Mouse (Mus musculus): ENCODE results near the gene Lrrc74a. TPM values are rescaled to one million over a fixed set of nuclear protein-coding genes. Genes with fewer than 3 reads are reported as not detected.

Gene Lrrc74a
- polyA plus RNA-seq, 1 experiment from 2014 or later, result not detected

- Histone ChIP-seq H3K9me3 (ENCODE audit: control insufficient read depth, low read length) (no peaks in the 10 kb centered on the region), H3K27me3 (ENCODE audit: control insufficient read depth, insufficient read depth, low read depth, low read length) (no peaks in the 10 kb centered on the region), H3K36me3 (ENCODE audit: control insufficient read depth, insufficient read depth, low read length) (no peaks in the 10 kb centered on the region), H3K9ac (ENCODE audit: low read length) (peak overlapping the region; percentile 17; the same call in 1 of the 2 replicates), H3K27ac (ENCODE audit: low read length) (peak overlapping the region; percentile 32), H3K4me3 (ENCODE audit: low read length) (no peak overlapping the region), H3K4me2 (ENCODE audit: low read depth, low read length) (no peak overlapping the region), H3K4me1 (replicated peaks; ENCODE audit: control insufficient read depth, insufficient read depth, low read length) (peaks cover 15% of the 10 kb centered on the region)
- peak; percentile 43; the same call in 1 of the 2 replicates for ATAC-seq (ENCODE audit: low read depth)
- 54% methylated on average over 7 of the region's 7 CpGs for WGBS
Measured at GRCm38 (mm10) chr12:86775561-86776280, 41.6 kb downstream of the Lrrc74a start.

- no peak overlapping the region for H3K4me3 ChIP-seq (ENCODE audit: low read length)
- 70% methylated on average over 7 of the region's 7 CpGs for WGBS
- H3K4me1 ChIP-seq (replicated peaks; ENCODE audit: control insufficient read depth, insufficient read depth, low read length), result peaks cover 13% of the 10 kb centered on the region
- no peak overlapping the region for H3K4me2 ChIP-seq (ENCODE audit: low read depth, low read length)
- no peak overlapping the region; the same call in 1 of the 2 replicates for H3K9ac ChIP-seq (ENCODE audit: low read length)
- H3K27me3 ChIP-seq (ENCODE audit: control insufficient read depth, insufficient read depth, low read depth, low read length), result no peaks in the 10 kb centered on the region
- no peaks in the 10 kb centered on the region for H3K36me3 ChIP-seq (ENCODE audit: control insufficient read depth, insufficient read depth, low read length)
- H3K9me3 ChIP-seq (ENCODE audit: control insufficient read depth, low read length), result no peaks in the 10 kb centered on the region
- peak overlapping the region; percentile 32; the same call in 1 of the 2 replicates for H3K27ac ChIP-seq (ENCODE audit: low read length)
- ATAC-seq (ENCODE audit: low read depth), result no peak
Measured at GRCm38 (mm10) chr12:86776341-86776860, 42.2 kb downstream of the Lrrc74a start.

- H3K9ac ChIP-seq (ENCODE audit: low read length), result no peak overlapping the region
- no peaks in the 10 kb centered on the region for H3K9me3 ChIP-seq (ENCODE audit: control insufficient read depth, low read length)
- H3K4me2 ChIP-seq (ENCODE audit: low read depth, low read length), result no peak overlapping the region
- WGBS, result 87% methylated on average over 4 of the region's 4 CpGs
- no peaks in the 10 kb centered on the region for H3K27me3 ChIP-seq (ENCODE audit: control insufficient read depth, insufficient read depth, low read depth, low read length)
- peaks cover 8% of the 10 kb centered on the region for H3K4me1 ChIP-seq (replicated peaks; ENCODE audit: control insufficient read depth, insufficient read depth, low read length)
- H3K36me3 ChIP-seq (ENCODE audit: control insufficient read depth, insufficient read depth, low read length), result no peaks in the 10 kb centered on the region
- H3K27ac ChIP-seq (ENCODE audit: low read length), result no peak overlapping the region
- H3K4me3 ChIP-seq (ENCODE audit: low read length), result no peak overlapping the region
- no peak for ATAC-seq (ENCODE audit: low read depth)
Measured at GRCm38 (mm10) chr12:86778531-86778930, 44.4 kb downstream of the Lrrc74a start.

- Histone ChIP-seq H3K4me3 (ENCODE audit: low read length) (no peak overlapping the region), H3K4me2 (ENCODE audit: low read depth, low read length) (no peak overlapping the region), H3K4me1 (replicated peaks; ENCODE audit: control insufficient read depth, insufficient read depth, low read length) (peaks cover 8% of the 10 kb centered on the region), H3K9me3 (ENCODE audit: control insufficient read depth, low read length) (no peaks in the 10 kb centered on the region), H3K27me3 (ENCODE audit: control insufficient read depth, insufficient read depth, low read depth, low read length) (no peaks in the 10 kb centered on the region), H3K9ac (ENCODE audit: low read length) (no peak overlapping the region), H3K27ac (ENCODE audit: low read length) (no peak overlapping the region), H3K36me3 (ENCODE audit: control insufficient read depth, insufficient read depth, low read length) (no peaks in the 10 kb centered on the region)
- ATAC-seq (ENCODE audit: low read depth), result no peak
- 59% methylated on average over 11 of the region's 11 CpGs for WGBS
Measured at GRCm38 (mm10) chr12:86779206-86779989, 45.2 kb downstream of the Lrrc74a start.

- no peaks in the 10 kb centered on the region for H3K9me3 ChIP-seq (ENCODE audit: control insufficient read depth, low read length)
- no peak overlapping the region for H3K4me2 ChIP-seq (ENCODE audit: low read depth, low read length)
- no peak overlapping the region for H3K9ac ChIP-seq (ENCODE audit: low read length)
- no peaks in the 10 kb centered on the region for H3K27me3 ChIP-seq (ENCODE audit: control insufficient read depth, insufficient read depth, low read depth, low read length)
- peak; percentile 39; the same call in 1 of the 2 replicates for ATAC-seq (ENCODE audit: low read depth)
- no peak overlapping the region for H3K27ac ChIP-seq (ENCODE audit: low read length)
- no peaks in the 10 kb centered on the region for H3K36me3 ChIP-seq (ENCODE audit: control insufficient read depth, insufficient read depth, low read length)
- H3K4me3 ChIP-seq (ENCODE audit: low read length), result no peak overlapping the region
- WGBS, result 24% methylated on average over 6 of the region's 6 CpGs
- H3K4me1 ChIP-seq (replicated peaks; ENCODE audit: control insufficient read depth, insufficient read depth, low read length), result peaks cover 4% of the 10 kb centered on the region; the same call in 1 of the 2 replicates
Measured at GRCm38 (mm10) chr12:86781654-86782202, 47.6 kb downstream of the Lrrc74a start.

- ATAC-seq (ENCODE audit: low read depth), result no peak
- no peaks in the 10 kb centered on the region for H3K36me3 ChIP-seq (ENCODE audit: control insufficient read depth, insufficient read depth, low read length)
- WGBS, result 56% methylated on average over 12 of the region's 12 CpGs
- no peak overlapping the region for H3K4me2 ChIP-seq (ENCODE audit: low read depth, low read length)
- no peak overlapping the region for H3K4me3 ChIP-seq (ENCODE audit: low read length)
- H3K4me1 ChIP-seq (replicated peaks; ENCODE audit: control insufficient read depth, insufficient read depth, low read length), result peaks cover 11% of the 10 kb centered on the region
- H3K27me3 ChIP-seq (ENCODE audit: control insufficient read depth, insufficient read depth, low read depth, low read length), result no peaks in the 10 kb centered on the region
- H3K9me3 ChIP-seq (ENCODE audit: control insufficient read depth, low read length), result no peaks in the 10 kb centered on the region
- H3K9ac ChIP-seq (ENCODE audit: low read length), result no peak overlapping the region
- H3K27ac ChIP-seq (ENCODE audit: low read length), result no peak overlapping the region
Measured at GRCm38 (mm10) chr12:86786149-86787019, 52.2 kb downstream of the Lrrc74a start.

GRCm38 (mm10) chr12:86787020-86787553 lies 52.9 kb downstream of the Lrrc74a start:
- Histone ChIP-seq H3K4me2 (ENCODE audit: low read depth, low read length) (no peak overlapping the region), H3K27me3 (ENCODE audit: control insufficient read depth, insufficient read depth, low read depth, low read length) (no peaks in the 10 kb centered on the region), H3K9me3 (ENCODE audit: control insufficient read depth, low read length) (no peaks in the 10 kb centered on the region), H3K27ac (ENCODE audit: low read length) (no peak overlapping the region), H3K4me3 (ENCODE audit: low read length) (no peak overlapping the region), H3K36me3 (ENCODE audit: control insufficient read depth, insufficient read depth, low read length) (no peaks in the 10 kb centered on the region), H3K4me1 (replicated peaks; ENCODE audit: control insufficient read depth, insufficient read depth, low read length) (peaks cover 11% of the 10 kb centered on the region), H3K9ac (ENCODE audit: low read length) (no peak overlapping the region)
- 62% methylated on average over 4 of the region's 4 CpGs for WGBS
- no peak for ATAC-seq (ENCODE audit: low read depth)

- peak overlapping the region; percentile 5; the same call in 1 of the 2 replicates for H3K27ac ChIP-seq (ENCODE audit: low read length)
- ATAC-seq (ENCODE audit: low read depth), result no peak
- H3K36me3 ChIP-seq (ENCODE audit: control insufficient read depth, insufficient read depth, low read length), result no peaks in the 10 kb centered on the region
- 41% methylated on average over 6 of the region's 6 CpGs for WGBS
- no peak overlapping the region for H3K9ac ChIP-seq (ENCODE audit: low read length)
- H3K9me3 ChIP-seq (ENCODE audit: control insufficient read depth, low read length), result no peaks in the 10 kb centered on the region
- peaks cover 21% of the 10 kb centered on the region for H3K4me1 ChIP-seq (replicated peaks; ENCODE audit: control insufficient read depth, insufficient read depth, low read length)
- H3K4me2 ChIP-seq (ENCODE audit: low read depth, low read length), result no peak overlapping the region
- no peaks in the 10 kb centered on the region for H3K27me3 ChIP-seq (ENCODE audit: control insufficient read depth, insufficient read depth, low read depth, low read length)
- no peak overlapping the region for H3K4me3 ChIP-seq (ENCODE audit: low read length)
Measured at GRCm38 (mm10) chr12:86790100-86790848, 56.1 kb downstream of the Lrrc74a start.

Measured in lung, embryonic 16.5 days (tissue).